Mouse (Mus musculus) neural tube, embryonic 12.5 days (tissue): ENCODE measurements around the gene Mylk. TPM values are rescaled to one million over a fixed set of nuclear protein-coding genes. Genes with fewer than 3 reads are reported as not detected.

Experiments used
- ATAC-seq: fragments of 200-750 bp; cut with Nextera tagmentation; 2 replicates; pipeline ENCODE4 v1.8.0; 2017; ENCODE audit warnings: low read depth, mild to moderate bottlenecking, moderate TSS enrichment, moderate library complexity; ENCODE audit not compliant: low FRiP score
- H3K27ac ChIP-seq: fragments of 300-500 bp; sonication (generic); 2 replicates; pipeline ENCODE4 v1.5.1; 2016
- H3K27me3 ChIP-seq: fragments of 300-500 bp; sonication (generic); replicated peaks from 2 replicates; pipeline ENCODE4 v1.6.1; 2016; ENCODE audit warnings: mild to moderate bottlenecking
- H3K36me3 ChIP-seq: fragments of 300-500 bp; sonication (generic); 2 replicates; pipeline ENCODE4 v1.6.1; 2016; ENCODE audit warnings: mild to moderate bottlenecking
- H3K4me1 ChIP-seq: fragments of 300-500 bp; sonication (generic); 2 replicates; pipeline ENCODE4 v1.6.1; 2016
- H3K4me2 ChIP-seq: fragments of 300-500 bp; sonication (generic); replicated peaks from 2 replicates; pipeline ENCODE4 v1.6.1; 2016; ENCODE audit warnings: mild to moderate bottlenecking
- H3K4me3 ChIP-seq: fragments of 300-500 bp; sonication (generic); 2 replicates; pipeline ENCODE4 v1.5.1; 2016
- H3K9ac ChIP-seq: fragments of 300-500 bp; sonication (generic); 2 replicates; pipeline ENCODE4 v1.6.1; 2016; ENCODE audit warnings: mild to moderate bottlenecking
- H3K9me3 ChIP-seq: fragments of 300-500 bp; sonication (generic); 2 replicates; pipeline ENCODE4 v1.6.1; 2016; ENCODE audit warnings: mild to moderate bottlenecking
- WGBS: fragments of 180-500 bp; shearing (Covaris S2); methylation state at CpG from one replicate; pipeline ENCODE4 v1.1.7; 2016; 5-methylcytosine and 5-hydroxymethylcytosine counted together
- polyA plus RNA-seq: library from polyadenylated mRNA; unstranded; fragments of >200 nt; fragmentation: Nextera tagmentation; extraction: Ambion mirVana; gene quantifications from 2 replicates; pipeline ENCODE4 v1.2.1, GENCODE M21; 2016

Gene Mylk
- polyA plus RNA-seq, 1 experiment from 2014 or later: 5.1 TPM

DNA sequence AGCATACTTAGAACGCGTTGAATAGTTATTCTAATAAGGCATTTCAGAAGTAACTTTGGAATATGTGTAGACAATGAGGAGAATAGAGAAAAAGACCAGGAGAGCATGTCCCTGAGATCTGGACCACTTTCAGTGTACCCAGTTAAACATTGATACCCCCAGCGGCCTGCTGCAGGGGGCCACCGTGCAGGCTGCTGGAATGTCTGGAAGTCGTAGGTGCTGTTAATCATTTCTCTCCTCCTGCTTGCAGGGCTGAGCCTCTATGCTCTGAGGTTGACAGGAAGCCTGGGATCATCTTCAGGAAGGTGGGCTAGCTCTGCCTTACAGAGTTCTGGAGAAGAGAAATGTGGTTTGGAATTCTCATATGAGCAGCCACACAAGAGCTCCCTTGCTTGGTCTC lies 112.6 kb downstream of the Mylk start:
- Histone ChIP-seq H3K4me3 (no peak overlapping the region), H3K9me3 (no peaks in the 10 kb centered on the region), H3K36me3 (no peaks in the 10 kb centered on the region), H3K27ac (no peak overlapping the region), H3K4me1 (no peaks in the 10 kb centered on the region), H3K27me3 (no peaks in the 10 kb centered on the region), H3K9ac (no peak overlapping the region), H3K4me2 (no peak overlapping the region)
- no peak for ATAC-seq
- 77% methylated on average over 5 of the region's 5 CpGs for WGBS

DNA sequence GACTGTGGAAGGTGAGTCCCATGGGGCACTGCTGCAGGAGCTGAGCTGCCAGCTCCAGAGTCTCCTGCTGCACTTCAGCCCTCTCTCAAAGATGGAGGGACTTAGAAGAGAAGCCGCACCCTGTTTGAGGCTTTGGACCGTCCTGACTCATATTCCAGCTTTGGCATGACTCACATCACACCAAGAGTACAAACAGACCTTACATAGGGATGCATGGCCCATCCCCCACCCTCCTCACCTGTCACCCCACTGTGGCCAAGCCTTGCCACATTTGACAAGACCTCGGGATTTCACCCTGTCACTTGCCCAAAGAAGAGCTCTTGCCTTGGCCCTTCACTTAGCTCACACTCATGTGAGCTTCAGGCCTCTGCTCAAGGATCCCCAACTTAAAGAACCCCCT lies 115.8 kb downstream of the Mylk start:
- Histone ChIP-seq H3K27ac (no peak overlapping the region), H3K27me3 (no peaks in the 10 kb centered on the region), H3K9ac (no peak overlapping the region), H3K9me3 (no peaks in the 10 kb centered on the region), H3K4me3 (no peak overlapping the region), H3K4me2 (no peak overlapping the region), H3K4me1 (no peaks in the 10 kb centered on the region), H3K36me3 (no peaks in the 10 kb centered on the region)
- WGBS: 92% methylated on average over 3 of the region's 3 CpGs
- no peak for ATAC-seq

DNA sequence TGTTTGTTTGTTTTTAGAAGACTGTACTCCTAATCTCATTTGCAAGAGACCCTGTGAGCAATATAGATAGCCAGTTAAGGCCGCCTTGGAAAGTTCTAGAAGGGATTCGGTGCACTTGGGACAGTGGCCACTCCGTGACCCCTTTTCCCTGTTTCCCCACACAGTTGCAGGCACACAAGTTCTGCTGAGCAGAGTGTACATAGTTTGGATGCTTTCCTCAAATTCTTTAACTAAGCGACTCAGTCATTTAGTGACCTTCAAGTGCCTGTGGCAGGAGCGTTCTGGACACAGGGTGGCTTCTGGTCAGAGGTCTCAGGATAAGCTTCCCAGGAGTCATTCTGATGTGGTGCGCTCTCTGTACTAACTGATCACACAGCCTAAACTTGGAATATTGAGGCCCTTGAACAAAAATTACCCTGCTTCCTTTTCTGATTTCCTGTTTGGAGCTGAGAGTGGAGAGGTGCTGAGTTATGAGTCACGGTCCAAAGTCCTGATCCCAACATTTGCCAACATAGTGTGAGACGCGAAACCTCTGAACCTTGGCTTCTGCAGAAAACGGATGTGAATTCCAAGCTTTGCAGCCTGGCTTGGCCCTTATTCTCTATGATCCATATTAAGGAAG lies 116.8 kb downstream of the Mylk start:
- no peak overlapping the region for H3K9ac ChIP-seq
- no peak overlapping the region for H3K27ac ChIP-seq
- no peaks in the 10 kb centered on the region for H3K27me3 ChIP-seq
- no peak overlapping the region for H3K4me2 ChIP-seq
- no peaks in the 10 kb centered on the region for H3K4me1 ChIP-seq
- ATAC-seq: no peak
- H3K4me3 ChIP-seq: no peak overlapping the region
- no peaks in the 10 kb centered on the region for H3K36me3 ChIP-seq
- 86% methylated on average over 10 of the region's 10 CpGs for WGBS
- no peaks in the 10 kb centered on the region for H3K9me3 ChIP-seq

DNA sequence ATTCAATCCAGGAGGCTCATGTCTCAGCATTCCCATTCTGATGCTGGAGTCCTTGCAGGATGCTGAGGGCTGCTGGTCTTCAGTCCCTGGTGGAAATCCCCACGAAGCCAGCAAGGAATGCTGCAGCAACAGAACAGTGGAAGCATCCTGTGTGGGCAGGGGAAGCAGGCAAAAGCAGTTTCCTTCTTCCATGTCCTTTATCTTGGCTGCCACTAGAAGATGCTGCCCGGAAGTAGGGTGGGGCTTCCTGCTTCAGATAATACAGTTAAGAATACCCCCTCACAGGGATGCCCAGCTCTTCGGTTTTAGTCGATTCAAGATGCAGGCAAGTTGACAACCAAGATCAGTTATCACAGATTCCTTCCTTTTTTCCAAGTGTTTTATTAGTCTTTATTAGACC lies 120.4 kb downstream of the Mylk start:
- H3K27ac ChIP-seq: no peak overlapping the region
- H3K4me3 ChIP-seq: no peak overlapping the region
- H3K4me2 ChIP-seq: no peak overlapping the region
- H3K36me3 ChIP-seq: no peaks in the 10 kb centered on the region
- no peaks in the 10 kb centered on the region for H3K4me1 ChIP-seq
- no peaks in the 10 kb centered on the region for H3K27me3 ChIP-seq
- no peak for ATAC-seq
- H3K9me3 ChIP-seq: no peaks in the 10 kb centered on the region
- H3K9ac ChIP-seq: no peak overlapping the region
- 84% methylated on average over 4 of the region's 4 CpGs for WGBS

DNA sequence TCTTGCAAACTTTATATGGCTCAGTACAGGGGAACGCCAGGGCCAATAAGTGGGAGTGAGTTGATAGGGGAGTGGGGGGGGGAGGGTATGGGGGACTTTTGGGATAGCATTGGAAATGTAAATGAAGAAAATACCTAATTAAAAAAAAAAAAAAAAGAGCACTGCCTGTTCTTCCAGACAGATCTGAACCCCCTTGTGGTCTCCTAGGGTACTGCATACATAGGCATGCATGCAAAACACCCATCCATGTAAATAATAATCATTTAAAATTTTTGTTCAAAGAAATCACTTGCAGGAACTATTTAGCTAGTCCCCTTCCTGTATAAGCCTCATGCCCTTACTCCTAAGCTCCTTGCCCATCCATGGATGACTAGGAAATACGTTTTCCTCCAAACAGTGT lies 122.2 kb downstream of the Mylk start:
- H3K4me3 ChIP-seq: no peak overlapping the region
- H3K4me2 ChIP-seq: no peak overlapping the region
- no peaks in the 10 kb centered on the region for H3K9me3 ChIP-seq
- no peaks in the 10 kb centered on the region for H3K4me1 ChIP-seq
- H3K36me3 ChIP-seq: no peaks in the 10 kb centered on the region
- no peak for ATAC-seq
- WGBS: 89% methylated on average over 2 of the region's 2 CpGs
- no peaks in the 10 kb centered on the region for H3K27me3 ChIP-seq
- H3K27ac ChIP-seq: no peak overlapping the region
- no peak overlapping the region for H3K9ac ChIP-seq

DNA sequence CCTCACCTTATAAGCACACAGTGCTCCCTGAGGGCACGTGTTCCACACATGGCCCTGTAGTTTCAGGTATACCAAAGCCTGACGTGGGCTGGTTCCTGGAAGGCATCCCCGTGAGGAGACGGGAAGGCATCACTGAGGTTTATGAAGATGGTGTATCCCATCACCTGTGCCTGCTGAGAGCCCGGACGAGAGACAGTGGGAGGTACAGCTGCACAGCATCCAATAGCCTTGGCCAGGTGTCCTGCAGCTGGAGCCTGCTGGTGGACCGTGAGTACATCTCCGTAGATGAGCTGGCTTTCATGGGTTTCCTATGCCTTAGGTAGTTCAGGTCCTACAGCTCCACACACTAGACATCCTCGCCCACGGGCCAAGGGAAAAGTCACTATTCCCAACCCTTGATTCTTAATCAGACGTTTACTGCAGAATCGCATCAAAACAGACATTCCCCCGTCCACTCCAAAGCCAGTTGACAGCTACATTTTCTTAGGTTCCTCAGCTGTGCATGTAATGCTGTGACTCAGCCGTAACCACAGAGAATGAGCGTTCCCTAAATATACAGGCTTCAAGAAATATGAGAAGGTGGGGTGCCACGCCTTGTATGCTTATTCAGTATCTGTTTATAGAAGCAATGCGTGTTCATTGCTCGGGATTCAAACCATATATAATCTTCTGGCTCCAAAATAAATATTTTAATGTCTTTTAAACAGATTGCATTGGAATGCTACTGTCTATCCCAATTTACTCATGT lies 135.2 kb downstream of the Mylk start:
- H3K36me3 ChIP-seq: no peaks in the 10 kb centered on the region
- H3K27ac ChIP-seq: no peak overlapping the region
- H3K9ac ChIP-seq: no peak overlapping the region
- ATAC-seq: no peak
- no peak overlapping the region for H3K4me3 ChIP-seq
- no peak overlapping the region for H3K4me2 ChIP-seq
- 90% methylated on average over 18 of the region's 18 CpGs for WGBS
- no peaks in the 10 kb centered on the region for H3K27me3 ChIP-seq
- no peaks in the 10 kb centered on the region for H3K9me3 ChIP-seq
- H3K4me1 ChIP-seq: no peaks in the 10 kb centered on the region

DNA sequence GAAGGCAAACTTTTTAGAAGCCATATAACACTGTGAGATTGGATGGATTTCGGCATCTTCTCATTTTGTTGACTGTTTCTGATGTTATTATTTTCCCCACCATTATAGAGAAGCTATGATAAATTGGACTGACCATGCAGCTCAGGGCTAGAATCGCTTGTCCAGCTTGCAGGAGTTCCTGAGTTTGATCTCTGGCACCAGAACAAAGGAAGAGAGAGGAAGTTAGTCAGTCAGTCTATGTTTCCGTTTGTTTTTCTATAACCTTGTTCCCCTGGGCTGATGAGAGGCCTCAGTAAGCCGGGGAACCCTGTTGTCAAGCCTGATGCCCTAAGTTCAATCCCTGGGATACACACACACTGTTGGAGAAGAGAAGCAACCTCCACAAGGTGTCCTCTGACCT lies 135.8 kb downstream of the Mylk start:
- 83% methylated on average over 4 of the region's 4 CpGs for WGBS
- H3K36me3 ChIP-seq: no peaks in the 10 kb centered on the region
- no peaks in the 10 kb centered on the region for H3K4me1 ChIP-seq
- no peaks in the 10 kb centered on the region for H3K27me3 ChIP-seq
- no peak overlapping the region for H3K4me3 ChIP-seq
- ATAC-seq: no peak
- no peak overlapping the region for H3K27ac ChIP-seq
- no peak overlapping the region for H3K4me2 ChIP-seq
- H3K9me3 ChIP-seq: no peaks in the 10 kb centered on the region
- no peak overlapping the region for H3K9ac ChIP-seq

DNA sequence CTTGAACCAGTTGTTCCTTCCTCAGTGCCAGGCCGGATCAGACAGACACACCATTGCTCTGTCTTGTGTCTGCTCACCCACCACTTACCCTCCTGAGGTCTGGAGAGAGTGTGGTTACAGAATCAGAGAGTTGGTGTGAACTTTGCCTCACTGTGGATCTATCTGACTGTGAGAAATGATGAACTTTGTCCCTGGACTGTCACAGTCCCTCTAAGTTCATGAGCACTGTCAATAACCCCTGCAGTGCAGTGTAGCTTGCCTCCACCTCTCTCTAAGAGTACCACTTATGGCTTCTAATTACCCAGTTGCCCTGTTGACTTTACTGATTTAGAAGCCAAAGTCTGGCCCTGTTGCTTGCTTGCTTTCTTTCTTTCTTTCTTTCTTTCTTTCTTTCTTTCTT lies 142.0 kb downstream of the Mylk start:
- no peak overlapping the region for H3K4me3 ChIP-seq
- no peak overlapping the region for H3K4me2 ChIP-seq
- no peak for ATAC-seq
- H3K27me3 ChIP-seq: no peaks in the 10 kb centered on the region
- no peak overlapping the region for H3K9ac ChIP-seq
- WGBS: 81% methylated on average over 1 of the region's 1 CpGs
- H3K9me3 ChIP-seq: no peaks in the 10 kb centered on the region
- no peaks in the 10 kb centered on the region for H3K36me3 ChIP-seq
- no peak overlapping the region for H3K27ac ChIP-seq
- H3K4me1 ChIP-seq: no peaks in the 10 kb centered on the region

DNA sequence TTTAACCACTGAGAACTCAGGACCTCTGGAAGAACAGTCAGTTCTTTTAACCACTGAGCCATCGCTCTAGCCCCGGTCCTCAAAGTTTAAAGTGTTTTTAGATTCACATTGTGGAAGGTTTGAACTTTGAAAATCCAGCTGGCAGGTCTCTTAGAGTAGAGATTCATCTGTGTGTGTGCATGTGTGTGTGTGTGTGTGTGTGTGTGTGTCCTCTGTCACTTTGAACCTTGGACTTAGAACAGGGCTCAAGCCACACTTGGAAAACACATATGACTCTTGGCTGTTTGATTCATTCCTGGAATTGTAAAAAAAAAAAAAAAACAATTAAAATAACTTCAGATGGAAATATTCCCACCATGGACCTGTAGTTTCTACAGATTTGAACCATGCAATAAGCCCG lies 149.0 kb downstream of the Mylk start:
- WGBS: 92% methylated on average over 3 of the region's 3 CpGs

DNA sequence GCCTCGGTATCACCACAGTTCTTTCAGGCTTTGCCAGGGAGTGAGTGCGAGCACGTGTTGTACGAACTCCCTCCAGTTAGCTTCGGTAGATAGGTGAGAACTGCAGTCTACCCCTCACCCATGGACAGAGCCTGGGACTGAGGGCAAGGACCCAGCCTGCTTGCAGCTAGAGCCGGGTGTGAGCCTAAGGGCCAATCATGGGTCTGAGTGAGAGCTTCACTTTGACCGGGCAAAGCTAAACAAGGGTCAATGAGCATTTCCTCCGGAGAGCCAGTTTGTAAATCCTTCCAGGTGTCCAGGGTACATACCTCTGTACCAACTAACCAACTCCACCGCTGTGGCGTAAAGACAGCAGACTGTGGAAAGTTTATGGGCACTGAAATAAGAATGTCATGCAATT lies 150.9 kb downstream of the Mylk start:
- no peak for ATAC-seq
- H3K9ac ChIP-seq: no peak overlapping the region
- WGBS: 90% methylated on average over 10 of the region's 10 CpGs
- H3K27ac ChIP-seq: no peak overlapping the region
- no peak overlapping the region for H3K4me2 ChIP-seq
- H3K27me3 ChIP-seq: no peaks in the 10 kb centered on the region
- no peaks in the 10 kb centered on the region for H3K9me3 ChIP-seq
- no peaks in the 10 kb centered on the region for H3K36me3 ChIP-seq
- peaks cover 16% of the 10 kb centered on the region for H3K4me1 ChIP-seq
- no peak overlapping the region for H3K4me3 ChIP-seq

More for the DNA sequence above, 149.0 kb downstream of the Mylk start:
- no peaks in the 10 kb centered on the region for H3K36me3 ChIP-seq
- H3K4me2 ChIP-seq: no peak overlapping the region
- H3K9ac ChIP-seq: no peak overlapping the region
- H3K9me3 ChIP-seq: no peaks in the 10 kb centered on the region
- H3K27ac ChIP-seq: no peak overlapping the region
- no peak for ATAC-seq
- no peaks in the 10 kb centered on the region for H3K4me1 ChIP-seq
- no peak overlapping the region for H3K4me3 ChIP-seq
- H3K27me3 ChIP-seq: no peaks in the 10 kb centered on the region

DNA sequence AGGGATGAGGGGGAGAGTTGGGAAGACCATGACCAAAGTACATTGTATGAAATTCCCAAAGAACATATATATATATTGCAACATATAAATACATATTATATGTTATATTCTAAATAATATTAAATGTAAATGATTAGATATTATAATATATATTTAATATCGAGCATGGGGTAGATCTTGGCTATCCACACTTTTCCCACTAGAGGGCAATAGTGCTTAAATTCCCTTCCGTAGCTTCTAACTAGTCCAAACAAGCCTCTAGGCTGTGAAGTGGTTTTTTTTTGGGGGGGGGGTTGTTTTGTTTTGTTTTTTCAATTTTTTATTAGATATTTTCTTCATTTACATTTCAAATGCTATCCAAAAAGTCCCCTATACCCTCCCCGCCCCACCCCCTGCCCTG lies 152.0 kb downstream of the Mylk start:
- Histone ChIP-seq H3K36me3 (no peaks in the 10 kb centered on the region), H3K4me2 (no peak overlapping the region), H3K4me3 (no peak overlapping the region), H3K4me1 (peaks cover 16% of the 10 kb centered on the region), H3K27ac (no peak overlapping the region), H3K9ac (no peak overlapping the region), H3K9me3 (no peaks in the 10 kb centered on the region), H3K27me3 (no peaks in the 10 kb centered on the region)
- 80% methylated on average over 3 of the region's 3 CpGs for WGBS
- ATAC-seq: no peak

DNA sequence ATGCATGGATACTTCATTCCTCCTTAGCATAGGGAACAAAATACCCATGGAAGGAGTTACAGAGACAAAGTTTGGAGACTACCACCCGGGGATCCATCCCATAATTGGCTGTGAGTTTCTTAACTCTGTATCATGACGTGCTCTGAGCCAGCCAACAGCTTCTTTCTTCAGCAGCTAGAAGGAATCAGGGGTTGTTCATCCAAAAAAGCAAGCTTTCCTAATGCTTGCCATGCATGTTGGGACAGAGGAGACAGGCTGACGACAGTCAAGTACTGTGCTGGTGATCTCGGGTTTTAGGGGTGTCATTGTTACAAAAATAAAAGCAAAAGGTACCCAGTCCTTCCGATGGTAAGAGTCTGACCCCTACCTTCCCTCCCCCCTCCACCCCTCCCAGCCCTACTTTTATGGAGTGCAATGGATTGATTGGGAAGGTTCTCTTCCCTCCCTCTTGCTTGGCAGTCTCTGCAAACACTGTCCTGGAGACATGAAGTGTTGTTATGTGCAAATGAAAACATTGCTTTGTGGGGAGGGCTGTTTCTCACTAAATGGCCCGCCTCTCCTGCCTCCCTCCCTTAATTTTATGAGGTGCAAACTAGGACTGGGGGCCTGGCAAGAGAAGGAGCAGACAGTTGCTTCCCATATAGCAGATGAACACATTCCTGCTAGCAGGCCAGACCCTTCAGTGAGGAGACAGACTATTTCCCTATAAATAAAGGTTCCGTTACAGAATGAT lies 153.2 kb downstream of the Mylk start:
- WGBS: 75% methylated on average over 7 of the region's 7 CpGs
- Histone ChIP-seq H3K4me3 (no peak overlapping the region), H3K36me3 (no peaks in the 10 kb centered on the region), H3K4me2 (no peak overlapping the region), H3K27ac (no peak overlapping the region), H3K9me3 (no peaks in the 10 kb centered on the region), H3K27me3 (no peaks in the 10 kb centered on the region), H3K9ac (no peak overlapping the region), H3K4me1 (peaks cover 16% of the 10 kb centered on the region)
- no peak for ATAC-seq
